Mouse (Mus musculus) kidney, postnatal 36 days (tissue): Measurements from ENCODE around the gene Tlr8.
"Not testable (repeated sequence)": the region's sequence is repeated elsewhere in the genome, so short reads cannot be mapped to it uniquely, and the experiment has no call there.

ENCODE experiments used
- DNase-seq, 2 experiments: peaks; one replicate each; pipeline ENCODE4 v3.0.0; 2021 to 2022; ENCODE audit warnings: mixed read lengths in 2 of 2

The Tlr8 gene

DNA sequence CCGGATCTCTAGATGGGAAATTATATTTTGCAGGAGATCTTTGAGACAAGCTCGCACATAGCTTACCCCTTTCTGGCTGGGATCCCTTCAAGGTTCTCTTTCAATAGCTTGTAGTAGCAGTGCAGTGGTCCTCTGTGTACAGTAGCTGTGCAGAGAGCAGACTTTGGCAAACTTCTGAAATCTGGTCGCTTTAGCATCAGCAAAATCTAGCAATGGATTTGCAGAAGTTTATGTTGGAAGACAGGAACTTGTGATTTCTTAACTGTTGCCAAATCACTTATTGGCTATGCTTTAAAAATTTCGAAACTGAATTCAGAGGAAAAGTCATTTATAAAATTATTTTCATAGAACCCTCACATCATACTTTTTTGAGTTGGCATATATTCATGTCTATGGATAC lies at the start of gene Tlr8:
Gene Tlr8 (minus strand): TSS at position 244 of the 400 bp plus-strand sequence.
- no peak for DNase-seq

DNA sequence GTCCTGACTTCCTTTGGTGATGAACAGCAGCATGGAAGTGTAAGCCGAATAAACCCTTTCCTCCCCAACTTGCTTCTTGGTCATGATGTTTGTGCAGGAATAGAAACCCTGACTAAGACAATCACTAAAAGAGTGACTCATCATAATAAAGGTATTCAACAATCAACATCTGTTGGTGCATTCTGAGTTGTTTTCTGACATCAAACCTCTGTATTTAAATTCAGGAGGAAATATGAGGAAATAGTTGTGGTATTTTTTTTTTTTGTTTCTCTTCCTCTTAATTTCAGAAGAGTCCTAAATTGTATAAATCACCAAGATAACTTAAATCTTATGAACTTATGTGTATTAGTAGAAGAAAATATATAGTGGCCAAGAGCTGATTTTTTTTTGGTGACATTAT lies 37.9 kb upstream of the Tlr8 start:
- DNase-seq = not testable (repeated sequence)

GRCm38 (mm10) chrX:167276953-167277352 lies 12.8 kb upstream of the Tlr8 start:
- peak; percentile 54 to 82 for DNase-seq

DNA sequence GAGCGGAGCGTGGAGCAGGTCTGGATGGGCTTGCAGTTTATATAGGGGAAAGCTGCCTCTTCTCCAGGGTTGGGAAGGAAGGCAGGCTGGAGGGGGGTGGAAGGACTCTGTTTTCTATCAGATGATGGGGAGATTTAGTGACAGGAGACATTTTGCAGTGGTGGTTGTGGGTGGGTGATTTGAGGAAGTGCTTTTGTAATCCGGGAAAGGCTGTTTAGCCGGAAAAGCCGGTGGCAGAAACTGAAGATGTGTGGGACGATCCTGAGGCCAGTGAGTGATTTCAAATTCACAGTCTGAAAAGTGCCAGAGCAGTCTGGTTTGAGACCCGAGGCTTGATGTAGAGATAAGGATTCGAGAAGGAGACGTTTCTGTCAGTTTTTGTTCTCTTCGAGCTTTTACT lies 12.4 kb upstream of the Tlr8 start:
- no peak for DNase-seq

- DNase-seq = no peak
Measured at GRCm38 (mm10) chrX:167263530-167263929, 599 bp downstream of the Tlr8 start.

DNA sequence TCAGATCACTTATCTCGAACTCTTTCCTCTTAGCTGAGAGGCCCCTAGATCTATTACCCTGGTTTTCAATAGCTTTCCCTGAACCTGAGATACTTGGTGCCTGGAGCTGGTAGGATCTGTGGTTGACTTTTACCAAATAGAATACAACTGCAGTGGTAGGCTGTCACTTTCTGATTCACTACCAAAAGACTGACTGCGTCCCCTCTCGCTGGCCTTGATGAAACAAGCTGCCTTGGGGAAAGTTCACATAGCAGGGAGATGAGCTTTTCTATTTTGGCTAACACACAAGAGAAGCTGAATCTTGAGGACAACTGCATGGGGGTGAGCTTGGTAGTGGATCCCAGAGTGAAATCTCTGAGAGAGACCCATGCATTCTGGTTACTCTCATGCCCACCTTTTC lies 22.4 kb downstream of the Tlr8 start:
- no peak for DNase-seq

DNA sequence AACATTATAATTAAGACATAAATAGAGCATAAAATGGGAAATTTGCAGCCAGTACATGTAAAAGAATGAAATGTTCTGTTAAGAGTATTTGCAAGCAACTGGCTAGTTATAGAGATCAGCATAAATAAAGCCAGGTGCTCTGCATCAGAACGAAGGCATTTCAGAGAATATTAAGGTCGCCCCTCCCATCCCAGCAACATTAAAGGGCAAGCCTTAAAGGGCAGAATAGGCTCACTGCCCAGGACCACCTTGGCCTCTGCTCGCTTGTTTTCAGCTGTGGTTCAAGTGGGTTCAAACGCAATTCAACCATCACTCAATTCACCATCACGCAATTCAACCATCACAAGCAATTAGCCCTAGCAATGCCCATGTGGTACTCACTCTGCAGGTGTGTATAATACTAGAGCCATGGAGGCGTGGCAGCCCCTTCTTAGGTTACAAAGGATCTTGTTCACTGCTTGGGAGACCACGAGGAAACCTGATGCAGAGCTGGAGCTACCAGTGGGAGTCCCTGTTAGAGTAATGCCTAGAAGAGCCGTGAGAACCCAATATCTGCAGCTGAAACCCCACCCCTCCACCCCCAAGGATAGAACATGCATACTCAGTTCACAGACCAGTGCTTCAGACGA lies 24.7 kb downstream of the Tlr8 start:
- no peak for DNase-seq

GRCm38 (mm10) chrX:167233104-167233687 lies 30.9 kb downstream of the Tlr8 start:
- DNase-seq = peak; percentile 62 to 84

GRCm38 (mm10) chrX:167231150-167231549 lies 33.0 kb downstream of the Tlr8 start:
- peak in 1 of 2 experiments; percentile 5 for DNase-seq

DNA sequence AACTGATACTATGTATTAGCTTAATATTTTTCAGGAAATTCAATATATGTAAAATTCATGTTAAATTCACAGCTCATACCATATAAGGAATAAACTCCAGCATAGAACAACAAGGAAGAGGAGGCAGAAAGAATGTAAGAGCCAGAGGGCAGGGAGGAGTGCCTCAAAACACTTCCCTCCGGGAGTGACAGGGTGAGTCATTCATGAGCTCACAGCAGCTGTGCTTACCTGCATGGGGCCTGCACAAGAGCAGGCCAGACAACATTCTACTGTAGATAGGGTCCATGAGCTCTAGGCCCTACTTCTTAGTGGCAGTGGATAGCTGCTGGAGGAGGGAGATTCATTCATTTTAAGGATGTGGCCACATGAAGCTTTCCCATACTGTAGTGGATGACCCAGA lies 34.3 kb downstream of the Tlr8 start:
- DNase-seq = no peak

- peak; percentile 44 to 77 for DNase-seq
Measured at GRCm38 (mm10) chrX:167229206-167229605, 34.9 kb downstream of the Tlr8 start.

DNA sequence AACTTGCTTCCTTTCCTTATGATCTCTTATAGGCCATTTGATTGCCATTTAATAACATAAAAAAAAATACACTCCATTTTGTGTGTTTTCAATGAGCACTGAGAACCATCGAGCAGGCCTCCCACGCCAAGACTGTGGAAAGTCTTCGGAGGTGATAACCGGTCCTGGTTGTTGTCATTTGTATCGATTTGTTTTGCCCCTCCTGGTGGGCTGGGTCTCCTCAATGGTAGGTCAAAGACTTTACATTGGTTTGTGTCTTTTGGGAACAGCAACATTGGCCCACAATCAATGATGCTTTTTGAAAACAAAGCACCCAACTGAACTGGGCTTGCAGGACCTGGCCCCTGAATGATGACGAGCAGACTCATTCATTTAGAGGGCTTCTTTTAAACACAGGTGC lies 36.4 kb downstream of the Tlr8 start:
- no peak for DNase-seq

DNA sequence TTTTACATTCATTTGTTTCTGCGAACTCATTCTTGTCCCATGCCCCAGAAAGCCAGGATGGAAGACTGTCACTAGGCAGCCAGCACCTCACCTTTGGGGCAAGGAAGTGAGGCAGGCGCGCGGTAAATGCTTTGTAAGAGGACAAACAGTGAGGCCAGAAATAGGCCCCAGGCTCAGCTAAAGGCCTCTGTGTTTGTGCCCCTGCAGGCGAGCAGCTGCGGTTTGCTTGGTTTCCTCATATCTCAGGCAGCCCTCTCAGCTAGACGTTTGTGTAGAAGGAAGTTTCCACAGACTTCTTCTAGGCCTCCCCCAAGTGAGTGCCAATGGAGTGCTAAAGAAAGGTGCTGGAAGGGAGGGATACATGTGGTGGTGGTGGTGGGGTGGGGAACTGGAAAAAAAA lies 37.0 kb downstream of the Tlr8 start:
- DNase-seq = no peak

GRCm38 (mm10) chrX:167226570-167226969 lies 37.6 kb downstream of the Tlr8 start:
- DNase-seq = no peak

GRCm38 (mm10) chrX:167212707-167213106 lies 51.4 kb downstream of the Tlr8 start:
- peak; percentile 35 to 43 for DNase-seq

- no peak for DNase-seq
Measured at GRCm38 (mm10) chrX:167211871-167212555, 52.1 kb downstream of the Tlr8 start.

DNA sequence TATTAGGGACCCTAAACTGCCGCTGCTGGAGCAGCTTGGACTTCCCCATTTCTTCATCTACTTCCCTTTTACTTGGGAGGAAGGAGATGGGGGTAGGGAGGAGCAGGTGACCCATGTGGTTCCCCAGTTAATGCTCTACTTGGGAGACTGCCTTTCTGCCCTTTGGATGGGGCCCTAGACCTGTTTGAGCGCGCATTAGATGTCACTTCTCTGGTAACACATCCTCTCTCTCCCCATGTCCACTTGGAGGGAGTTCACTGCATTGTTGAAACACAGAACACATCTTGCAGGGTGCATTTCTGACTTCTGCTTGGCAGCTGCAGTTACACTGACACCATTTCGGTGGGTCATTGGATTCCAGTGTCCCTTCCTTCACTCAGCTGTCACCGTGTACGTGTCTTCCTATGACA lies 53.8 kb downstream of the Tlr8 start:
- peak in 1 of 2 experiments; percentile 28 for DNase-seq

- DNase-seq = no peak
Measured at GRCm38 (mm10) chrX:167209828-167210227, 54.3 kb downstream of the Tlr8 start.

DNA sequence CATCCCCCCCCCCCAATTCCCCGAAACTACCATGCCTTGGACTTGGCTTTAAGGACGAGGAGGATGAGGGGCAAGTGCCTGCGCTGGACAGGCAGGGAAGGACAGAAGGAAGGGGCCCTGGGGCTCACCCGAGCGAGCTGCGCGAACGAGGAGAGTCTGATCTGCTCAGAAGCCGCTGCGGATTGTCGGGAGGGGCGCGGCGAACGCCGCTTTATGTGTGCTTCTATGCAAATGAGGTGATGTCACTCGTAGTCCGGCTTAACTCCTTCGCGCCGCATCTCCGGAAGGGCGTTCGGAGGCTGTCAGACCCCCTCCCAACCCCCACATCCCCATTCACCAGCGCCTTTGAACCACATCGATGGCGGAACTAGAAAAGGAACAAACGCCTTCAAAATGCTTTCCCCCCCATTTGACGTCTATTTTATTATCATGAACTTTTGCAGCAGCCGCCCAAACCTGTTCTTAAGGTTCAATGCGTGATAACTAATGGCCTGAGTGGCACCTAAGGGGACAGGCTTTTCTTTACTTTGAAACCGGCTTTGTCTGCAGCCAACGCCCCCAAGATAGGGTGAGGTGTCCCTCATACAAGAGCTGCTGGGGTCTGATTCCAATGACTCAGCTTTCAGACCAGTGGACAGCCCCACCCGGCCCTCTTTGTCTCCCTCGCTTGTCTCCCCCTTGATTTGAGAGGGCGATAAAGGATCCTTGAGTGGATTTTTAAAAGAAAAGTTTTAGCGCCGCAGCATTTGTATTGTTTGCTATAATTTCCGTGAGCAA lies 55.0 kb downstream of the Tlr8 start, which contains the start of gene Tmsb4x:
Gene Tmsb4x (minus strand): TSS at position 338 of the 777 bp plus-strand sequence.
- DNase-seq = peak; percentile 75

DNA sequence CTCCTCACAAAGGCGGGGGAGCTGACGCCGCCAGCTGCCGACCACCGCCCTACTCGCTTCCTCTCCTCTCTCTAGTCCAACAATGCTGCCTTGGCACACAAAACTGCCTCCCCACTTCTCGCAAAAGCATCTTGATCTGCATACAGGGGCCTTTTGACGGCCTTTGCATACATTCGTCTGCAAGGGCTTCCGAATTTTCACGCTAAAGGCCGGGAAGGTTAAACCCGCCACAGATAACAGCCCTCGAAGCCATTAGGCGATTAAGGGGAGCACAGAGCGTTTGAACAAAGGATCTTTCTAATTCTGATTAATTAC lies 55.7 kb downstream of the Tlr8 start:
- peak in 1 of 2 experiments; percentile 45 for DNase-seq

DNA sequence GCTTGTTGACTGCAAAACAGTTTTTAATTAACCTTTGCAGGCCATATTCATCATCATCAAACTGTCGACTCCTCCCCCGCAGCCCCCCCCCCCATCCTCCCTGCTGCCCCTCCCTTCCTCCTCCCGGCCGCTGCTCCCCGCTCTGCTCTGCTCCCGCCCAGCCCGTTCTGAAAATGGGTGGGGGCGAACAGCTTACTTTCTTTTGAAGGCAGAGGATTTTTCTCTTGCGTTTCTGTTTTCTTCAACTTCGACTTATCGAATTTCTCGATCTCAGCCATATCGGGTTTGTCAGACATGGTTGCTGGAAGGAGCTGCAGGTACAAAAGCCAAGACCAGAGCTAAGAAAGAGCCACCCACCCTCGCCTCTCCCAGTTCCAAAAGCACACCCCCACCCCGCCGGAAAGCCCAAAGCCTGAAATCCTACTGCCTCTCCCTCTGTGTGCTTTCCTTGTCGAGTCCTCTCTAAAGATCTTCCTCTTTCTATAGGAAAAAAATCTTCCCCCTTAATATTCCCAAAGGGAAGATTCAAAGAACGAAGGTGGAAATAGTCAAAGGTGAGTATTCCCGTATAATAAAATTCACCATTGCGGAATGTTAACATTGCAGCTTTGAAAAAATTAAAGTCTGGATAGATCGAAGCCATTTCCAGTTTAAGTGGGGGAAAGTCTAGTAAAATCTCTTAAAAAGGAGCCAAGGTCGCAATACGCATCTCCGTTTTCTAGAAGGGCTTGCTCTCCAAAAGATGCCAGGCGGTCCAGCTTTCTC lies 56.2 kb downstream of the Tlr8 start:
- DNase-seq = peak in 1 of 2 experiments; percentile 40

- no peak for DNase-seq
Measured at GRCm38 (mm10) chrX:167205813-167206520, 58.2 kb downstream of the Tlr8 start.
